Mouse (Mus musculus) thymus, postnatal 10 days (tissue): ENCODE measurements at regions not wholly inside any gene's neighbourhood (a gene's known extent, or its start where the extent isn't known, plus 50 kb on each side); places are given as distances from the start of the nearest gene placed in this dataset.
A peak's percentile ranks its signal among the peaks of the same experiment; 100 is the strongest.

ENCODE experiments used
- DNase-seq, 2 experiments: peaks; one replicate each; pipeline ENCODE4 v3.0.0; 2021; ENCODE audit warnings: low spot score in 2 of 2

DNA sequence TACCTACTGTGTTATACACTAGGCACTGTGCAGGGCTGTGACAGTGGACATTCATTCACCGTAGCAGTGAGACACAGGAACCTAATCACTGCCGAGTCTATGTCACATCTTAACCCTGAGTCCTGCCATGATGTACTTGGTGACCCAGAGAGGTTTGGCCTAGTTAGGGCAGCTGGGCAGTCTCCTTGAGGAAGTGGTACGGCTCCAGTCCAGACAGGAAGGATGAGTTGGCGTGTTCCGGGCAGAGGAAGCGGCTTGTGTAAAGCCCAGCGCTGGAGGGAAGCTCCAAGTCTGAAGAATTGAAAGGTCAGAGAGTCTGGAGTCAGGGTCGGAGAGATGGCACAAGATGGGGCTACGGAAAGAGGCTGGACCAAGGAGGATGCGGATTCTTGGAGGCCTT, 99.4 kb upstream of the Smim15 start:
- no peak for DNase-seq

DNA sequence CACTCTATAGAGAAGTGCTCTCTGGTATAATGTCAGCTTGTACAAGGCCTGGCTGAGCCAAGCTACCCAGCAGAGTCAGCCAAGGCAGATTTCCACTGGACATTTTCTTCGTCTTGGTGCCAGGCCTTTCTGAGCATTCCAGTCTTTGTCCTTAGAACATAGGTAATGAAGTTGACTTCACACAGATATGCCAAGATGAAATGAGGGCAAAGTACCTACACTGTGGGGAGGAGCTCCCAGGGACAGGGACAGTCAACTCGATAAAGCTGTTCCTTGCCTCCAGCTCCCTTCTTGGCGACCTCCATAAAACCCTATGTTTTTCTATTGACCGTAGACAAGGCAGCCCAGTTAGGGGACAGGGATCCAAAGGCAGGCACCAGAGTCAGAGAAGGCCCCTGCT, 101.3 kb upstream of the Smim15 start:
- no peak for DNase-seq

DNA sequence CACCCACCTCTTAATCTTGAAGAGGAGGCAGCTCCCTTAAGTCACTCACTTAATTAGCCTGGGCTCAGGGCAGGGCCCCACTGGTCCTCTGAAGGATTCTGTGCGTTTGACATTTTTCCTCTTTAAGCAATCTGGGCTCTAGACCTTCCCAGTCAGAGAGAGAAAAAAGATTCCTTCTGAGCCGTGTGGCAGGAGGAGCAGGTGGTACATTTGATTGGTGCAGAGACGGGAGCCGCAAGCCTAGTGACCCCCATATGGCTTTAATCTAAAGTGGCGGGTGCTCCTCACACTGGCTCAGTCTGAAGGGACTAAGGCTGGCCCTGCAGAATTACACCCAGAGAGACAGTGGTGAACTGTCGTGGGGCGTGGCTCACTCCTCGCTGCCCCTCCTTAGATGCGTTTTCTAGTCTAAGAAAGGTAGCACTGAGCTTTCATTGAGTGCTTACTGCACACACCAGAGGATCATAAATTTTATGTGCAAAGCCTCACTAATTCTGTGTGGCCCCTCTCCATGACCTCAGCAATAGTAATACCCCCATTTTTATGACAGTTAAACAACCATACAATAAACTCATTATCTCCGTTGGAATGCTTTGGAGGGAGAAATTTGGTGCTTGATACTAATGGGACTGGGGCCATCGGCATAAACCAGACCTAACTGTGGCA, 101.8 kb upstream of the Smim15 start:
- DNase-seq, result no peak

DNA sequence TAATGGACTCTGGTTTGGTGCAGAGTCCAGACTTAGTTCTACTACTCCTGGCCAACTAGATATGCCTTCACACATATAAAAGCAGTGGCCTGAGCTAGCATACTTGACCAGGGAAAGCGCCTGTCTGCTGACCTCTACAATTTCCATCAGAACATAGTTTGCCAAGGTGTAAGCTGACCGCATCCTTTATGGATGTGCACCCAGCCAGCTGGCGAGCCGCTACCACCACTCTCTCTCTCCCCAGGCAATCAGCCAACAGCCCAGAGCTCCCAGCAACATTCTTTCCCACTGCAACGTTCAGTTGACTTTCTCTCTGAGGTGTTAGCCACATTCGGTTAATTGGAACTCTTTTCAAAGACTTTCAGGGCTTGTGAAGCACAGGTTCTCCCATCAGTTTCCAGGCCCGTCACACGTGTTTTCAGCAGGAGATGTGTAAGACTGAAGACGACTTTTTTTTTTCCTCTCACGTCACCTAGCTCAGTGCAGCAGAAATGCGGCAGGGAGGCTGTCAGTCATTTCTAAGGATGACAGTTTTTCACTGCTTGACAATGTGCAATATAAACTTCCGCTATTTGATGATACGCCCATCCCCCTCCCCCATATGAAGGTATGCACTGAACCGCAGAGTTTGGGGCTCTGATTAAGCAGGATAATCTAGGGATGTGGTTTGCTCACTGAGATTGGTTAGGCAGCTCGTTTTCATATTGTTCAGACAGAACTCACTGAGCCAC, 104.2 kb upstream of the Smim15 start:
- no peak for DNase-seq

DNA sequence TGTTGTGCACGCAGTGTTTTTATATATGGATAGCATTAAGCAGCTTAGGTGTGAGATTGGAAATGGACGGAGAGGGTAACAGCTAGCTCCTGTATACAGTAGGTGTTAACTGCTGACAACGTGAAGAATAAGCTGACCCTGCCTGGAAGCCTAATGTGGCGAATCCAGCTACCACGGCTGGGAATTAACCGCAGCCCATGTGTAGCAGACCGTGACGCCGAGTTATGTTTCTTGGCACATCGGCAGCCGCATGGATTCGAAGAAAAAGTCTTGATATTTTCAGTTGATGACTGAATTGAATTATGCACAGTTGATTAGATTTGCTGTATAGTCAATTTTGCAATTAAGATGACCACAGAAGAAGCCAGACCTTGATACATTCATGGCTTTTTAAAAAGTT, 108.6 kb upstream of the Smim15 start:
- no peak for DNase-seq

DNA sequence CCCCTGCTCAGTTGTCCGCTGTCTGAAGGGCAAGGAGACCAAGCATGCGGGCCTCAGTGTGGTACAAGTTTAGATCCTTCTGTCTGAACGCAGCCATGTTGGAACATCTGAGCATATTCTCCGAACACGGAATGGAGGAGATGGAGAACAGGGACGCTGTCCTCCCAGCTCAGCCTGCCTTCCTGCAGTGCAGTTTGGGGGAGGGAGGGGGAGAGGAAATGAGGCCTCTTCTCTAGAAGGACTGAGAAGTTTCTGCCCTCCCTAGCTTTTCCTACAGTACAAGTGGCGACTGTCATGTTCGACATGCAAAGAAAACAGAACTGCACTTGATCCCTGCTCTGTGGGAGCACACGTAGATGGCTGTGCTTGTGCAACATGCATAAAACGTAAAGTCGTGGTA, 109.6 kb upstream of the Smim15 start:
- DNase-seq, result no peak

DNA sequence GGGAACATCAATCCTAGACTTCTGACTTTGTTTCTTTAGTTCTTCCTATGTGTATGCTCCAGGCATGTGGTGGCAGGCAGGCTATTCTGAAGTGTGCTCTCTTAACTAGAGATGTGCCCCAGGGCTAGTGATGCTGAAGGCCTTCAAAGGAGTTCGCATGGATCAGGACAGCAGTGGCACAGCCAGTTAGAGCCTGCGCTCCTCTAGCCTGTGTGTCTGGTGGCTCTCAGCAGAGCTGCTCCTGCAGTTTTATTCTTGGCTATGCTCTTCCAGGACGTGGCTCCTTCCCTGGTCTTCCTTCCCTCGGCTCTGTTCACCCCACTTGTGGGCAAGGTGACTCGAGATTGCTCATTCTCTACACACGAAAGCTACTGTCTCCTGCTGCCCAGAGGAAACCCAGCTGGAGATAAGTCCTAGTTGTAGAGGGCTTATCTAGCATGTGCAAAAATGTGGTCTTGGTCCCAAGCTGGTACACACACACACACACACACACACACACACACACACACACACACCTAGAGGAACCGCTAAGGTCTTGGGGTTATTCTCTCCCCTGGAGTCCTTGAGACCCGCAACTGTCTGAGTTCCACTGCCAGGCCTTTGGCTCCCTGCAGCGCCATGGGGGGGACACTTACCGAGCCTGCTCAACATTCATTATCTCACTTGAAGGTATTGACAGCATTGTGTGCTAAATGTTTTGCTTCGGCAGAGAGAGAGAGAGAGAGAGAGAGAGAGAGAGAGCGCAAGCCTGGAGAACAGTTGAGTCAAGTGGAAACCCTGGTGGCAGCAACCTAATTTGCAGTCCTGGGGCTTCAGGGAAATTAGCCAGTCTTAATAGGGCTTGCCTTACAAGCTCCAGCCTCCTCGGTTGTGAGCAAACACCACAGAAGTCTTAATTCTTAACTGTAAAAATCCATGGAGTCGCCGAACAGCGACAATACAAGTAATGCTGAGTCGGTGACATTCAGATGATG, 110.4 kb upstream of the Smim15 start:
- DNase-seq, result no peak

DNA sequence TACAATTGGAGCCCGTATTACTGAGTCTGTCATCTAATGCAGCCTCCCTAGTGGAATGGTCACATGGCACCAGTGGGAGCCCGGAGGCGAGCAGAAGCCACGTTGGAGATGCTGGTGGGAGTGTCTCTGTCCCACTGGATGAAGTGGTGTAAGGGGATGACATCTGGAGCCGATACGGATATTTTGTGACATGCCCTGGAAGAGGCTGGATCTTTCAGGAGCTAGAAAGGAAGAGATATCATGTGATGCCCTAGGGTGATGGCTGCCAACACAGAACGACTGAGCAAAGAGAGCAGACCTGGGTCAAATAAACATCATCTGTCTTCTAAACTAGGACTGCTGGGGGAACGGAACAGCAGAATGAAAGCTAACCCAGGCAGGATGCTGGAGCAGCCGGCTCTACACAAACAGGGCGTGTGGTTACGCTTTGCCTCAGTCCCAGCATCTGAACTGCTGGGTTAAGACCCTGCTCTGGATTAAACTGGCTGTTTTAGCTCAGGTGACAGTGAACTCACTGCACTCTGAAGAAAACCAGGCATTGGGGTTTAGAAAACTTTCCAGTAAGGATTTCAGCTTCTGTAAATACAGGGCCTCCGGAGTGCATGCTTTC, 111.7 kb upstream of the Smim15 start:
- no peak for DNase-seq

DNA sequence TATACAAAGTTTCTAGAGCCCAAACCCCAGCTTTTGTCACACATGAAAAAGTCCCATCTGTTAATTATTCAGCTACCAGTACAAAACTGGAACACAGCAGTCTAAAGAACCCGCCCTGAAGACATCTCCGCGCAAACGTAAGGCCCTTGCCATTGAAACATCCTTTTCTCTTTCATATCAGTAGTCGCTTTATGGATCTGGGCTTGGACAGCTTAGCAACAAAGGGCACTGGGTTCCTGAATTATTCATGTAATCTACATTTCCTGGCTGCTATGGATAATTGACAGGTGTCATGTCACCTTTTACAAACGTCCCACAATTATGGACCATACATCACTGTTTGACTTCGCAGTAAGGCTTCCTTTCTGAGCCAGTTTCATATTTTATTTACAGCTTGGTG, 113.0 kb upstream of the Smim15 start:
- no peak for DNase-seq

DNA sequence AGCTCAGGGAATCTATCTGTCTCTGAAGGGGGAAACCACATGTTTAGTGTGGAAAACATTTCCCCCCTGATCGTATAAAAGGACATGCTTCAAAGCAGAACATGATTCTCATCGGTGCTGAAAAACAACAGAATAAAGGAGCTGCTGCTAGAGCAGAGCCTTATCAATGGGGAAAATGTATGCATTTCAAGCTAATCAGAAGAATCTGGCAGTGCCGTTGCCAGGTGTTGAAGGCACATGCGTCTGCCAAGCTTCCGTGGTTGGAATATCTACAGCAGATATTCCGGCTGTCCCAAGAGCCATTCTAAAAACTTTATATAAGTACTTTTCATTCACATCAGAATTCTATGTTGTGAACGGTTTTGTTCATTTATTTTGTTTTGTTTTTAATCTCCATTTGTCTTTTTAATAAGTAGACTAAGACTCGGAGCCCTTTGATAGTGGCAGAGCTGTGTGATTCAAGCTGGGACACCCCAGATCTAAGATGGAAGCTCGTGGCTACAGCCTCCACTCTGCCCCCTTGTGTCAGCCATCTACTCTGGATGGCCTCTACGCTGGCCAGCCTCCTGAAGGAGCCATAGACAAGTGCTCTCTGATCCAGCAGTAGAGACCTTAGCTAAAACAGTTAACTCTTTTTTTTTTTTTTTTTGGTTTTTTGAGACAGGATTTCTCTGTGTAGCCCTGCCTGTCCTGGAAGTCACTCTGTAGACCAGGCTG, 116.6 kb upstream of the Smim15 start:
- peak in 1 of 2 experiments; percentile 14 for DNase-seq

DNA sequence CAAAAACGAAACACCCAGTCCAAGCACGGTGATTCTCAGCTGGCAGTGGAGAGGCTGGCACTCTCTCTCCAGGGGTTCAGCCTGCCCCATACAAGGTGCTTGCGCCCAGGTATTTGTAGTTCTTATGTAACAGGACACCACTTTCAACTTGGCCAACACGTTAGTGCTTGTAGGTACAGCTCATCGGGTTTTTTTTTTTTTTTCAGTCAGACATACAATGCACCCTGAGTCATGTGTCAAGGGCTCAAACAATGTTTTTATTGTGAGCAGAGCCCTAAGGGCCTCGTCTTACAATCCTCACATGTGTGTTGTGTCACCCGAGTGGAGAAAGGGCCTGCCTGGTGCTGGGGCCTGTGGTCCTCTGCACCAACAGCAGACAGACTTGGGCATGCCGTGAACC, 118.8 kb upstream of the Smim15 start:
- no peak for DNase-seq

DNA sequence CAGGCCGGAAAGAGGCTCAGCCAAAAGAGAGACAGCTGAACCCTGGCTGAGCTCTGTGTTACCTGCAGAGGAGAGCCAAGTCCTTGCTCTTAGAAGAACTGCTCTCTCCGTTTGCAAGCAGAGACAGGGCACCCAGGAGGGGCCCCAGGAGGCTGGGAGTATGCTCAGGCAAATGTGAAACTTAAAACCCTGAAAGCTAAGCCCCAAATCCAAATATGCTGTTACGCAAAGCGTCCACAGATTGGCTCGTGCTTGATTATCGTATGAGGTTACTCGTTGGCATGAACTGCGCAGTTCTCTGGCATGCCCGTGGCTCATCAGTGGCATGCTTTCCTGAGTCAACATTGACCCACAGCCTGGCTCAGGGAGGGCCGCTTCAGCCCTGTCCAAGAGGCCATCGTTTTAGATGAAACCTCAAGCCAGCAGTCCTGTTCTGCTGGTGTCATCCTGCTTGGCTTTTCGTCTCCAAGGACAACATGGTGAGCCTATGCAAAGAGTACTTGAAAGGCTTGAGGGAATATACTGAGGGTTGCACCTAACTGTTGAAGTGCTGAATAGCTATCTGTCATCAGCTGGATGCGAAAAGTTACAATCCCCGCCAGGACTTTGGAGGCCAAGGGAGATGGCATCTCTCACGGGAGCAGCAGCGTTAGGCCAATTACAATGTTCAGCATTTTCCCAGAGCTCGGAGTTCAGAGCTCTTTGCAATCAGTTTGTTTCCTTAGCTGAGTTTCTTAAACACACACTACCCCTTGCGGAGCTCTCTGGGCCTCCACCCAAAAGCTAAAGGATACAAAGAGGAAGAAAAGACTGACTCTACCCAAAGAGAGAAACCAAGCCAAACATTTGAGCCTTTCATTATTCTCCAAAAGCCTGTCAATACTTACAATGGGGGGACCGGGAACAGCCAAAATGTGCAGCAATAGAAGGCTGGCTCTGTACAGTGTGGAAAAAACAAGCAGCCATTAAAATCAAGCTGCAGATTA, 120.8 kb upstream of the Smim15 start:
- DNase-seq, result no peak

DNA sequence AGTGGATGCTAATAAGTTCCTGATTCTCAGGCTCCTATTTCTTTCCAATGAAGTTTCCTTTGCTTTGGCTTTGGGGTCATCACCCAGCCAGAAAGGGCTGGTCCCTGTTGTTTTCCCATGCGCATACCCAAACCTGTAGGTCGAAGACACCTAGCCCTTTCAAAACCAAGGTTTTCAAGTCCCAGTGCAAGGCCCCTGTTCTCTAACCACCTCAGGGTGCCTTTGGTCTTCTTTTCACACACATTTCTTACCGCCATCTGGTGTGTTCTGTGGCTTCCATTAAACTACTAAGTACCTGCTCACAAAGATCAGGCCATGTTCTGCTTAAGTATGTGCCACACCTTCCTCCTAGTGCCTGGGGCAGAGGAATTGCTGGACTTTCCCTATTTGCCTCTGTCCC, 124.8 kb upstream of the Smim15 start:
- no peak for DNase-seq

DNA sequence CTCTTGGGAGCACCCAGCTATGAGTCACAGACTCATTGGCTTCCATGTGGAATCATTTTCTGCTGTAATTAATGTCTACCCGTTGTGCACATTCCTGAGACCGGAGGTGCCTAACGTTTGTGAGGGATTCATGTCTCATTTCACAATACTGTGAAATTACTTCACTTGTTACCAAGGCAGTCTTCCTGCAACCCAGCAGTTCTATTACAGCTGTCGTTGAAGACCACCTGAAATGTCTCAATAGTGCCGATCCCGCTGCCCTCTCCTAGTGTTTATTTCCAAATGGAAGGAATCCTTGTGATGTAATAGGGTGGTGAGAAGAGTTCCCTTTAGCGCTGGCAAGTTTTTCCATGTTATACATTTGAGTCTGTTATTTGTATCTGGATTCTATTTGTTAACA, 125.8 kb upstream of the Smim15 start:
- DNase-seq, result no peak

DNA sequence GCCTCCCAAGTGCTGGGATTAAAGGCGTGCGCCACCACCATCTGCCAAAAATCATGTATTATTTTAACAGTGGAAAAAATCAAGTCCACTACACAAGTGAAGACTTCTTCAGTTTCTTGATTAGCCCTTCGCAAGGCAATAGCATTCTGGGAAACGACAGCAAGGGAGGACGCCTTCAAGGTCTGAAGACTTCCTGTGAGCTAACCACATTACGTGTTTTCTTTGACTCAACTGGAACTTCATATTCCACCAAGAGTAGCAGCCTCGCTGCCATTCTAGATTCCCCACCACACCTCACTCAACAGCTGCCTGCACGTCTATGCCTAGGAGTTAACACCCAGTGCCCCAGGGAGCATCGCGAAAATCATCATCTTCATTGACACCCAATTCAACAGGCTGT, 126.2 kb upstream of the Smim15 start:
- DNase-seq, result no peak

DNA sequence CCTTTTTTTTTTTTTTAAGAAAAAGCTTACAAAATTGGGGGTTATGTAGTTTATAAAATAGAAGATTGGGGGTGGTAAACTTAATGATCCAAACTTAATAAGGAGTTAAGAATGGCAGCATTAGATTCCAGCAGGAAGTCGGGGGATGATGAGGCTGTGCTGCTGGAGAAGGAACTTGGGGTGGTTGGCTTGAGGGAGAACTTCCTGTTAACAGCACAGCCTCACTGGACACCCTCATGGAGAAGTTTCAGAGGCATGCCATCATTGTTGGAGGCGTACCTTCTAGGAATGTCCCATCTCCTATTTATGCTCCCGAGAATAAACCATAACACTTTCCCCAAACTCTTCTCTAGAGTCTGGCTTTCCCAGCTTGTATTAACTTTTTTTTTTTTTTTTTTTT, 126.7 kb upstream of the Smim15 start:
- no peak for DNase-seq

DNA sequence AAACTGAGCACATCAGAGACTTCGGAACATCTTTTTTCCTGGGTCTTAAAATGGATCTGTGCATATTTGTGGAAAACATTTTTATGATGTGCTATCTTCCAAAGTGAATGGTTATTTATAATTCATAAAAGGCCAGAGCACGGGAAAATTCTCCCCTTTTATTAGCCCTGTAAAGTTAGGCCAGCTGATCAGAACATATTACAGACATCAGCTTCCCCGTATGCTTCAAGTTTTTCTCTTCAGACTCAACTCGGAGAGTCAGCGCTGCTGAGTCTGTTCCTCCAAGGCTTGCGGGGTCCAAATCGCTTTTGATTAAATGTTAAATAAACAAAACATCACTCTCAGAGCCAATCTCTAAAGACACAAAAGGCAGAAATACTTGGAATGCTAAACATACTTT, 134.1 kb upstream of the Smim15 start:
- no peak for DNase-seq

DNA sequence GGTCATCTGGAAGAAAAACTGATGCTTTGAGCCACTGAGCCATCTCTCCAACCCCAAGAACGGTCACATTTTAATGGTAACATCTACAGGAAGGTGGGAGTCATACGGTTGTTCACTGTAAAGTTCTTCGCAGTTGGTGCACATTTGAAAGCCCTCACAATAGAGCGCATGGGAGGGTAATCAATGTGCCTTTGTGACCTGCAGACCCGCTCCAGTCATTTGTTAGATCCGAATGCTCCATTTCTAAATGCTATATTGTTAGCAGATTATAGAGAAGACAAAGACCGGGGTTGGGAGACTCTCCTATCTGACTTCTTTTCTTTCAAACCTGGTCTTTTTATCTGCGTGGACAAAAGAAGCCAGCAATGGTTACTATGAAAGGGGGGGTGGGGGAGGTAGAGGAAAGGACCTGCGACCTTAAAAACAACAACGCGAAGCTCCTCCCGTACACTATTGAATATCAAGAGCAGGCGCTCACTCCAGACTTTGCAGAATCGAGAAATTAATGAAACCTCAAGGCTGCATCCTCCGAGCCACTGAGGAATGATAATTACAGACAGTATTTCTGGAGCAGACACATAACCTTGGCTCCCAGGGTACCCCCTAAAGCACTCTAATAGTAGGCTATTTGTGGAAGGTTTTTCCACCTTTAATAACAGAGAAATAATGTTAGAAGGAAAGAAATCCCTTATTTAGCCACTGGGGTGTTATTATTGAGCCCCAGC, 134.7 kb upstream of the Smim15 start:
- no peak for DNase-seq

DNA sequence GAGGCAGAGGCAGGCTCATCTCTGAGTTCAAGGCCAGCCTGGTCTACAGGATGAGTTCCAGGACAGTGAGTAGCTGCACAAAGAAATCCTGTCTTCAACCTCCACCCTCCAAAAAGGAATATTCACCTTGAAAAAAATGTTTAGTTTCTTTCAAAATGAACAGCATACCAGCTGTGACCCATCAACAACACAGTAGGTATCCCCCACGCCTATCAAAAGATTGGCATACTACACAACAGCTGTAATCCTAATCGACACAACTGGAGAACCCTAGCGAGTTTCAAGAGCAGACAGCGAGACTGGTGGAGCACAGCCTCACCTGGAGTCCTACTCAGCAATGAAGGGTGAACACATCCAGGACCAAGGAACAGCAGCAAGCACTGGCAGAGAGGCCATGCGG, 136.3 kb upstream of the Smim15 start:
- DNase-seq, result no peak

DNA sequence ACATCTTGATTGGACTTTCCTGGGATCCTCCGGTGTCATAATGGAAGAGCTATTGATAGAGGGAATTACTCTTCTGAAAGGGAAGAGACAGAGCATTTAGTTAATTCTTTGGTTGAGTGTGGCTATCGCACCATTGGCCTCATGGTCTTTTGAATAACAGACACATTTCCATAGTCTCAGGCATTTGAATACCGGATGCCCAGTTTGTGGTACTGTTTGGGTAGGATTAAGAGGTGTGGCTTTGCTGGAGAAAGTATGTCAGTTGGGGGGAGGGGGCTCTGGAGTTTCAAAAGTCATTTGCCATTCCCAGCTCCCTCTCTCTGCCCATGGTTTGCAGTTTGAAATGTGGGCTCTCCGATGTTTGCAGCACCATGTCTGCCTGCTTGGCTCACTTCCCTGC, 139.4 kb upstream of the Smim15 start:
- no peak for DNase-seq
